Mouse (Mus musculus) testis, adult 10 weeks (tissue): Measurements from ENCODE around the gene Luc7l3. TPM values are rescaled to one million over a fixed set of nuclear protein-coding genes. Genes with fewer than 3 reads are reported as not detected.

Experiments
- polyA plus RNA-seq: library from polyadenylated mRNA; stranded (reverse); fragments of 350-450 nt; fragmentation: Illumina TruSeq; extraction: RNeasy Lipid Tissue Mini Kit (QIAGEN cat#74804); gene quantifications from one replicate; pipeline ENCODE4 v1.2.3, GENCODE M21; 2014; ENCODE audit warnings: low read depth, low replicate concordance

Luc7l3 gene
- polyA plus RNA-seq = 119 TPM

DNA sequence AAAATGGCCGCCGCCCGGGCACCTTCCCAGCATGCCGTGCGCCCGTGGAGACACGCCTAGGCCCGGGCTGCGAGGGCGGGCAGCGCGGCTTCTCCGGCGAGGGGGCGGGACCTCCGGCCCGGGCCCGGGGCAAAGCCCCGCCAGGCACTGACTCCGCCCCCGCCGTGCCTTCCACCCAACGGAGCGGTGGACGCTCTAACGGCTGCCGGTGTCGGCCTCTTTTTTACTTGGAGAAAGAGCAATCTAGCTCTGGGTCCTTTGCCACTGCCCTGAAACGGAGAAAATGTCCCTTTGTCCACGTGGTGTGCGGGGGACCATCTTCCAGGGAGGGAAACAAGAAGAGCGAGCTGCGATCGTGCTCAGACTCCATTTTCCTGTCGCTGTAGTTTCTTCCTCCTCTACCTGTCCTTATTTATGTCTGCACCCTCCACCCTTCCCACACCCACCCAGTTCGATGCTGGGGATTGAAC is at the start of gene Luc7l3:
Gene Luc7l3, minus strand, starts transcription at position 58 of the 470 bp plus-strand sequence.

DNA sequence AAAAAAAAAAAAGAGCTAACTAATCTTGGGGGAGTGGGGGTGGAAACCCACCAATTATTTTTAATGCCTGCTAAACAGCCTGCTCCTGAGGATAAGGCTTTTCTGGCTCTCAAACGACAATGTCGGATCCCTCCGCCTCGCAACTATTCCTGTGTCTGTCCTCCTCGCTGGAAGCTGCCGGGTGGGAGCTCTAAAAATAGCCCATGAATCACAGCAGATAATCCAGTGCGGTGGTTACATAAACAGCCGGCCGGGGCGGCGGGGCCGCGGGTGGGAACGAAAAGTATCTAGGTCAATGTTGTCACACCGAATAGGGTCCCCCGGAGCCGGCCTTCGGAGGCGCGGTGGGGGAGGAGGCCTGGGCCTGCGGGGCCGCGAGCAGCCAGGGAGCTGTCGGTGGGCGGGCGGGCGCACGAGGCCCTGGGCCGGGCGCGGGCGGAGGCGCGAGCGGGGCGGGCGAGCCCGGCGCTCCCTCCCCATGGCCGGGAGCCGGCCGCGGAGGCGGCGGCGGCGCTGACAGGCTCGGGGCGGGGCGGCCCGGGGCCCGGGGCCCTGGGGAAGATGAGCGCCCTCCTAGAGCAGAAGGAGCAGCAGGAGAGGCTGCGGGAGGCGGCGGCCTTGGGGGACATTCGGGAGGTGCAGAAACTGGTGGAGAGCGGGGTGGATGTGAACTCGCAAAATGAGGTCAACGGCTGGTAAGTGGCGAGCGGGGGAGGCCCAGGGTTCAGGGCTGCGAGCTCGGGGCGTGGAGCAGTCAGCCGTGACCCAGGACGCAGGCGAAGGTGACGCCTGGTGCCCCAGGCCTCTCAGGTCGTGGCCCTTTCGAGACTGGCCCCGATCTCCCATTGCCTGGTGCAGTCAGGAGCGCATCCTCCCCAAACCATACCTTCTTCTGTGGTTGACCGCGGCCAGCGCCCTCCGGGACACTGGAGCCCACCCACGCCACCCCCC is 6.2 kb upstream of the Luc7l3 start, which contains the start of gene Ankrd40:
Gene Ankrd40, plus strand, starts transcription at position 309 of the 951 bp plus-strand sequence.

GRCm38 (mm10) chr11:94281199-94282181 is 40.3 kb downstream of the Luc7l3 start, which contains the start of gene Gm21885:
Gene Gm21885, plus strand, starts transcription at chr11:94281873.

DNA sequence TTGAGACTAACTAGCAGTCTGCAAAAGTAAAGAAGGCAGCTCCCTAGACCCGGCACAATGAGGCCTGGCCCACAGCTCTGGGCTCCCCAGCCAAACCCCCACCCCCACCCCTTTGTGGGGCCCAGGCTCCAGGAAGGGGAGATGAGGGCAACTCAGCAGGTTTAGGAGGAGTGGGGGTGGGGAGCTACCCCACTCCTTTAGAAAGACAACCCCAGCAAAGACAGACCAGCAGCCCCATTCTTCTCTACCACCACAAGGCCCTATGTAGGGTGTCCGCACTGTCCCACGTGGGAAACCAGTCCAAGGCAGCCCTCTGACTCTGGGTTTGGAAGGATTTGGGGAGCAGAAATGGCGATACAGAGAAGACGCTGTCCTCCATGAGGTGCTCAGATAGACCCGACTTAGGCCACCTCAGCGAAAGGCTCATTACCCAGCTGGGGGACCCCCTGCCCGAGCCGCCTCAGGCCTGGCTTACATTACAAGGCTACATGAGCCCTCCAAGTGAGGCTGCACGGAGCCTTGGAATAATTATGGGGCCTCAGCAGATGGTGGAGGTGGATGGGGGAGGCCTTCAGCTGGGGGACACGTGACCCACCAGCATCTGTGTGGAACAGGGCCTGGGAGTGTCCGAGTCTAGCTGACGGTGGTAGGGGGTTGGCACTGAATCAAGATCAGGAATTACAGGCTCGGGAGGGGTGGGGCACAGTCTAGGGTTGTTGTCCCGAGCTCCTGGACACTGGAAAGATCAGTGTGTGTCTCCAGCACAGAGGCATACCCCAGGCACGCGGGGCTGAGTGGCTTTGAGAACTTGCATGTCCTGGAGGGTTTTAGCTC is 75.6 kb downstream of the Luc7l3 start, which contains the start of gene Wfikkn2:
Gene Wfikkn2, minus strand, starts transcription at position 51 of the 834 bp plus-strand sequence.

Other genes starting within 250 kb of the Luc7l3 start
- 63.6 TPM for gene Tob1, start 110.5 kb downstream of the Luc7l3 start, polyA plus RNA-seq
- gene Wfikkn2, start 76.0 kb downstream of the Luc7l3 start, polyA plus RNA-seq = not detected
- gene Gm21885, start 40.1 kb downstream of the Luc7l3 start, polyA plus RNA-seq = not detected
- gene Ankrd40, start 6.0 kb upstream of the Luc7l3 start, polyA plus RNA-seq = 60.7 TPM
- gene Abcc3, start 71.0 kb upstream of the Luc7l3 start, polyA plus RNA-seq = 10.8 TPM
- 0.21 TPM for gene Cacna1g, start 152.2 kb upstream of the Luc7l3 start, polyA plus RNA-seq
- 105 TPM for gene Spata20, start 164.2 kb upstream of the Luc7l3 start, polyA plus RNA-seq
- gene Epn3, start 178.0 kb upstream of the Luc7l3 start, polyA plus RNA-seq = 0.04 TPM
- gene Mycbpap, start 199.8 kb upstream of the Luc7l3 start, polyA plus RNA-seq = 56.3 TPM
- 1.6 TPM for gene Rsad1, start 227.3 kb upstream of the Luc7l3 start, polyA plus RNA-seq
- gene Chad, start 243.1 kb upstream of the Luc7l3 start, polyA plus RNA-seq = not detected